Mouse (Mus musculus) left cerebral cortex, postnatal 25 days (tissue): ENCODE data around the gene Adat3. TPM values are rescaled to one million over a fixed set of nuclear protein-coding genes. Genes with fewer than 3 reads are reported as not detected.
A peak's percentile ranks its signal among the peaks of the same experiment; 100 is the strongest.

Source experiments
- DNase-seq, 2 experiments: peaks; one replicate each; pipeline ENCODE4 v3.0.0; 2022; ENCODE audit warnings: low spot score in 2 of 2, mixed read lengths in 1 of 2
- intact Hi-C: fragments of 180-260 bp; cut with DNase I; formaldehyde crosslinking; loops from one replicate; pipeline ENCODE4 v1.15.1; 2025
- total RNA-seq, 2 experiments: library from RNA; stranded (reverse); gene quantifications; 2 replicates each; pipeline ENCODE4 v1.2.3; 2021

Gene Adat3
- total RNA-seq, 2 experiments from 2014 or later = 3.6 to 4.5 TPM

- intact Hi-C loops = no loop called here
Measured at GRCm38 (mm10) chr10:80606306-80606705, 3.6 kb downstream of the Adat3 start.

GRCm38 (mm10) chr10:80606737-80607350 lies 4.2 kb downstream of the Adat3 start:
- intact Hi-C loops = no loop called here
- DNase-seq = no peak

More at GRCm38 (mm10) chr10:80606306-80606705, 3.6 kb downstream of the Adat3 start:
- no peak for DNase-seq

- DNase-seq = no peak
- intact Hi-C loops = no loop called here
Measured at GRCm38 (mm10) chr10:80608435-80608834, 5.8 kb downstream of the Adat3 start.

- intact Hi-C loops = no loop called here
- DNase-seq = no peak
Measured at GRCm38 (mm10) chr10:80609269-80609924, 6.7 kb downstream of the Adat3 start.

GRCm38 (mm10) chr10:80610116-80610785 lies 7.6 kb downstream of the Adat3 start:
- DNase-seq = no peak
- intact Hi-C loops = loop anchor here (5.0 kb wide), 1 partner anchor 72 kb away; no protein-coding TSS in a partner anchor

GRCm38 (mm10) chr10:80611024-80611423 lies 8.3 kb downstream of the Adat3 start:
- no peak for DNase-seq
- intact Hi-C loops = loop anchor here (5.0 kb wide), 1 partner anchor 71 kb away; no protein-coding TSS in a partner anchor

- no peak for DNase-seq
- intact Hi-C loops = loop anchor here (5.0 kb wide), 1 partner anchor 70 kb away; no protein-coding TSS in a partner anchor
Measured at GRCm38 (mm10) chr10:80611905-80612304, 9.2 kb downstream of the Adat3 start.

GRCm38 (mm10) chr10:80613821-80614220 lies 11.1 kb downstream of the Adat3 start:
- DNase-seq = no peak
- intact Hi-C loops = loop anchor here (5.0 kb wide), 1 partner anchor 68 kb away; no protein-coding TSS in a partner anchor

- intact Hi-C loops = loop anchor here (5.0 kb wide), 1 partner anchor 68 kb away; no protein-coding TSS in a partner anchor
- DNase-seq = no peak
Measured at GRCm38 (mm10) chr10:80614351-80614750, 11.7 kb downstream of the Adat3 start.

- intact Hi-C loops = no loop called here
- no peak for DNase-seq
Measured at GRCm38 (mm10) chr10:80618181-80618580, 15.5 kb downstream of the Adat3 start.

GRCm38 (mm10) chr10:80619465-80620244 lies 17.0 kb downstream of the Adat3 start:
- intact Hi-C loops = loop anchor here (5.0 kb wide), 1 partner anchor 38 kb away; the partner anchor contains the start of gene Btbd2

GRCm38 (mm10) chr10:80620365-80620764 lies 17.7 kb downstream of the Adat3 start:
- DNase-seq = no peak
- intact Hi-C loops = loop anchor here (5.0 kb wide), 1 partner anchor 37 kb away; the partner anchor contains the start of gene Btbd2

More at GRCm38 (mm10) chr10:80619465-80620244, 17.0 kb downstream of the Adat3 start:
- no peak for DNase-seq

GRCm38 (mm10) chr10:80620796-80621689 lies 18.4 kb downstream of the Adat3 start:
- DNase-seq = no peak
- intact Hi-C loops = loop anchor here (5.0 kb wide), 1 partner anchor 36 kb away; the partner anchor contains the start of gene Btbd2

GRCm38 (mm10) chr10:80621690-80621939 lies 18.9 kb downstream of the Adat3 start:
- DNase-seq = no peak
- intact Hi-C loops = loop anchor here (5.0 kb wide), 1 partner anchor 36 kb away; the partner anchor contains the start of gene Btbd2

- intact Hi-C loops = loop anchor here (2.0 to 5.0 kb wide), 3 partner anchors 35 to 55 kb away; partner anchors contain the start of genes Btbd2 and Klf16
- peak; percentile 100 for DNase-seq
Measured at GRCm38 (mm10) chr10:80621940-80622660, 19.4 kb downstream of the Adat3 start.

- intact Hi-C loops = loop anchor here (1.0 to 5.0 kb wide), 4 partner anchors 34 to 56 kb away; partner anchors contain the start of genes Btbd2 and Klf16
- DNase-seq = peak in 1 of 2 experiments; percentile 30
Measured at GRCm38 (mm10) chr10:80622661-80623456, 20.2 kb downstream of the Adat3 start, which contains the start of gene Csnk1g2. TSS of gene Csnk1g2 (plus strand) at chr10:80622838.
